Mouse (Mus musculus) heart, adult 2 months (tissue): Measurements from ENCODE around the gene Narf. TPM values are rescaled to one million over a fixed set of nuclear protein-coding genes. Genes with fewer than 3 reads are reported as not detected.

ENCODE experiments used
- DNase-seq, 2 experiments: peaks; one replicate each; pipeline ENCODE4 v3.0.0; 2021
- H3K27ac ChIP-seq: fragments of 200-600 bp; 2 replicates; pipeline ENCODE4 v1.8.1; 2022
- H3K27me3 ChIP-seq: fragments of 200-500 bp; 2 replicates; pipeline ENCODE4 v1.6.1; 2012; ENCODE audit warnings: mild to moderate bottlenecking, low read length, inconsistent platforms, mixed read lengths; ENCODE audit not compliant: control insufficient read depth, insufficient read depth
- H3K36me3 ChIP-seq: fragments of 200-500 bp; 2 replicates; pipeline ENCODE4 v1.6.1; 2012; ENCODE audit warnings: low read length, inconsistent platforms; ENCODE audit not compliant: control insufficient read depth, insufficient read depth
- H3K4me1 ChIP-seq: fragments of 200-500 bp; 2 replicates; pipeline ENCODE4 v1.6.1; 2011; ENCODE audit warnings: low read length; ENCODE audit not compliant: control insufficient read depth, insufficient read depth
- H3K4me3 ChIP-seq: fragments of 200-600 bp; 2 replicates; pipeline ENCODE4 v1.8.1; 2022
- H3K79me2 ChIP-seq: fragments of 200-500 bp; replicated peaks from 2 replicates; pipeline ENCODE4 v1.6.1; 2012; ENCODE audit warnings: mild to moderate bottlenecking, inconsistent platforms, low read length, moderate library complexity, mixed read lengths; ENCODE audit not compliant: control insufficient read depth, insufficient read depth
- H3K9ac ChIP-seq: fragments of 200-500 bp; 2 replicates; pipeline ENCODE4 v1.6.1; 2012; ENCODE audit warnings: low read depth, mild to moderate bottlenecking, control low read depth, inconsistent platforms, low read length, mixed read lengths
- CTCF ChIP-seq: fragments of 200-600 bp; IDR thresholded peaks from 2 replicates; pipeline ENCODE4 v1.8.1; 2022; ENCODE audit warnings: antibody characterized with exemption, mild to moderate bottlenecking, moderate library complexity
- EP300 ChIP-seq: fragments of 200-500 bp; IDR thresholded peaks from 2 replicates; pipeline ENCODE4 v1.6.1; 2011; ENCODE audit warnings: low read depth, low read length, control low read depth; ENCODE audit not compliant: insufficient read depth
- POLR2A ChIP-seq: fragments of 200-500 bp; IDR thresholded peaks from 2 replicates; pipeline ENCODE4 v1.6.1; 2011; ENCODE audit warnings: mild to moderate bottlenecking, low read depth, low read length, control low read depth; ENCODE audit not compliant: insufficient read depth
- WGBS: fragments of 180-500 bp; shearing (Covaris S2); methylation state at CpG from one replicate; pipeline ENCODE4 v1.1.7; 2018; 5-methylcytosine and 5-hydroxymethylcytosine counted together
- intact Hi-C: fragments of 180-260 bp; cut with DNase I; formaldehyde crosslinking; loops from one replicate; pipeline ENCODE4 v1.15.1; 2025
- polyA plus RNA-seq: library from polyadenylated mRNA; depleted of rRNA; stranded (reverse); fragments of >200 nt; gene quantifications from 2 replicates; pipeline ENCODE4 v1.2.3, GENCODE M21; 2012
- total RNA-seq, 2 experiments: library from RNA; stranded (reverse); gene quantifications; 2 replicates each; pipeline ENCODE4 v1.2.3; 2021

Narf gene
- total and polyA plus RNA-seq, 3 experiments: 76.7 to 102 (median 91.4) TPM

- no peak for DNase-seq
- Histone ChIP-seq H3K4me1 (no peaks in the 10 kb centered on the region; the same call in 1 of the 2 replicates), H3K27me3 (no peaks in the 10 kb centered on the region), H3K4me3 (no peak overlapping the region), H3K36me3 (no peaks in the 10 kb centered on the region), H3K79me2 (no peaks in the 10 kb centered on the region), H3K27ac (no peak overlapping the region), H3K9ac (no peak overlapping the region)
- TF ChIP-seq EP300: no peak
- no peak for TF ChIP-seq CTCF
- TF ChIP-seq POLR2A: no peak
- intact Hi-C loops: loop anchor here (5.0 kb wide), 1 partner anchor 138 kb away; the partner anchor contains the start of gene Sectm1b
- WGBS: 89% methylated on average over 6 of the region's 6 CpGs
These were observed 36.3 kb upstream of the Narf start for GRCm38 (mm10) chr11:121200781-121201180.

- WGBS: 42% methylated on average over 11 of the region's 11 CpGs
- Histone ChIP-seq H3K79me2 (no peaks in the 10 kb centered on the region), H3K9ac (no peak overlapping the region), H3K36me3 (no peaks in the 10 kb centered on the region), H3K27ac (no peak overlapping the region), H3K4me3 (no peak overlapping the region), H3K27me3 (no peaks in the 10 kb centered on the region), H3K4me1 (no peaks in the 10 kb centered on the region; the same call in 1 of the 2 replicates)
- DNase-seq: no peak
- TF ChIP-seq POLR2A: no peak
- TF ChIP-seq EP300: no peak
- peak; percentile 68 for TF ChIP-seq CTCF
- intact Hi-C loops: loop anchor here (2.0 to 5.0 kb wide), 2 partner anchors 139 to 185 kb away; partner anchors contain the start of gene Sectm1b
These were observed 35.4 kb upstream of the Narf start for GRCm38 (mm10) chr11:121201436-121202198.

GRCm38 (mm10) chr11:121203859-121204160, 33.2 kb upstream of the Narf start:
- H3K4me1 ChIP-seq: no peaks in the 10 kb centered on the region; the same call in 1 of the 2 replicates
- no peaks in the 10 kb centered on the region for H3K27me3 ChIP-seq
- H3K27ac ChIP-seq: peak overlapping the region; percentile 9; the same call in 1 of the 2 replicates
- H3K4me3 ChIP-seq: peak overlapping the region; percentile 72
- DNase-seq: no peak
- H3K9ac ChIP-seq: no peak overlapping the region
- intact Hi-C loops: loop anchor here (2.0 to 5.0 kb wide), 2 partner anchors 142 to 187 kb away; partner anchors contain the start of gene Sectm1b
- 0% methylated on average over 5 of the region's 5 CpGs for WGBS
- H3K79me2 ChIP-seq: no peaks in the 10 kb centered on the region
- TF ChIP-seq CTCF (no peak), POLR2A (no peak), EP300 (no peak)
- no peaks in the 10 kb centered on the region for H3K36me3 ChIP-seq

- DNase-seq: peak; percentile 94 to 95
- H3K4me3 ChIP-seq: peak within 1 kb of the TSS; percentile 72
- TF ChIP-seq CTCF: no peak
- TF ChIP-seq POLR2A: peak; percentile 65; the same call in 1 of the 2 replicates
- TF ChIP-seq EP300: 0 out of 2 replicates have a peak, but pooled peaks have one; percentile 8
- H3K27ac ChIP-seq: peak within 1 kb of the TSS; percentile 83
- no peaks in the 10 kb centered on the region for H3K27me3 ChIP-seq
- H3K79me2 ChIP-seq: no peaks in the 10 kb centered on the region
- H3K4me1 ChIP-seq: no peaks in the 10 kb centered on the region; the same call in 1 of the 2 replicates
- H3K36me3 ChIP-seq: no peaks in the 10 kb centered on the region
- intact Hi-C loops: loop anchor here (5.0 kb wide), 1 partner anchor 142 kb away; the partner anchor contains the start of gene Sectm1b
- WGBS: under 1% methylated on average over 70 of the region's 70 CpGs
- H3K9ac ChIP-seq: peak within 1 kb of the TSS; percentile 88
These were observed 32.7 kb upstream of the Narf start, which contains the start of the genes Hexdc and Ogfod3 for GRCm38 (mm10) chr11:121204161-121205006. TSS of gene Hexdc (plus strand) at chr11:121204433. TSS of gene Ogfod3 (minus strand) at chr11:121204711.

- TF ChIP-seq POLR2A: no peak
- no peak overlapping the region for H3K9ac ChIP-seq
- H3K36me3 ChIP-seq: no peaks in the 10 kb centered on the region
- no peaks in the 10 kb centered on the region for H3K27me3 ChIP-seq
- H3K79me2 ChIP-seq: no peaks in the 10 kb centered on the region
- WGBS: 94% methylated on average over 3 of the region's 3 CpGs
- no peak overlapping the region for H3K4me3 ChIP-seq
- H3K4me1 ChIP-seq: peaks cover 1% of the 10 kb centered on the region; the same call in 1 of the 2 replicates
- no peak overlapping the region for H3K27ac ChIP-seq
- intact Hi-C loops: no loop called here
- no peak for DNase-seq
These were observed 20.2 kb upstream of the Narf start for GRCm38 (mm10) chr11:121216831-121217230.
